Mouse (Mus musculus) erythroblast, embryonic 14.5 days (primary cell): ENCODE results near the gene Phlpp1. TPM values are rescaled to one million over a fixed set of nuclear protein-coding genes. Genes with fewer than 3 reads are reported as not detected.

ENCODE experiments used
- H3K27me3 ChIP-seq: 2 replicates; pipeline ENCODE4 v1.6.1; 2012; ENCODE audit warnings: inconsistent platforms; ENCODE audit not compliant: control insufficient read depth
- H3K36me3 ChIP-seq: 2 replicates; pipeline ENCODE4 v1.6.1; 2012; ENCODE audit warnings: mild to moderate bottlenecking, inconsistent platforms; ENCODE audit not compliant: control insufficient read depth
- H3K4me1 ChIP-seq: 2 replicates; pipeline ENCODE4 v1.6.1; 2012; ENCODE audit warnings: inconsistent platforms; ENCODE audit not compliant: control insufficient read depth
- H3K4me3 ChIP-seq: replicated peaks from 2 replicates; pipeline ENCODE3; 2012; ENCODE audit warnings: moderate library complexity, mild to moderate bottlenecking, inconsistent platforms
- H3K9me3 ChIP-seq: 2 replicates; pipeline ENCODE4 v1.6.1; 2012; ENCODE audit warnings: low read length, inconsistent platforms, mixed read lengths; ENCODE audit not compliant: control insufficient read depth
- GATA1 ChIP-seq: IDR thresholded peaks from 2 replicates; pipeline ENCODE4 v1.6.1; 2012; ENCODE audit warnings: low read length, inconsistent platforms, mixed read lengths
- TAL1 ChIP-seq: IDR thresholded peaks from 3 replicates; pipeline ENCODE4 v1.6.1; 2012; ENCODE audit warnings: low read length, inconsistent platforms, mixed read lengths
- polyA plus RNA-seq: library from polyadenylated mRNA; stranded (reverse); fragments of >175 nt; gene quantifications from 2 replicates; pipeline ENCODE4 v1.2.3, GENCODE M21; 2012

Gene Phlpp1
- polyA plus RNA-seq, 1 experiment, result 0.14 TPM

DNA sequence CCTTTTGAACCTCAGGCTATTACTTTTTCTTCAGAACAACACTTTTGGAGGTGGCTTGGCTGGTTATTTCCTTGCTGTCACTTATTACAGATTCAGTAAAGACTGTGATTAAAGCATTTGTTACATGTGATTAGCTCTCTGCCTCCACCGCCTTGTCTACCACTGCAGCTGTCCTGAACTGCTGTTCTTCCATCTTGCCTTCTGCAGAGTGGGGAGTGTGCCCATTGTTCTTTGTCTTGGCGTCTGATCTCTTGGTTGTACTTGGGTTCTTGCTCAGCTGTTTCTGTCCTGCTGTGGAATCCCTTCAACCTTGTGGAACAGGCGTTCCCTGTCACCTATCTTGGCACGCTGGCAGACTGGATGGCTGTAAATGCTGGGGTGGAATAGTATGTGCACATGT, 30.4 kb downstream of the Phlpp1 start:
- H3K27me3 ChIP-seq, result no peaks in the 10 kb centered on the region
- no peak for TF ChIP-seq GATA1
- TF ChIP-seq TAL1, result no peak
- H3K4me1 ChIP-seq, result no peaks in the 10 kb centered on the region
- no peak overlapping the region for H3K4me3 ChIP-seq
- no peaks in the 10 kb centered on the region for H3K9me3 ChIP-seq
- H3K36me3 ChIP-seq, result no peaks in the 10 kb centered on the region

DNA sequence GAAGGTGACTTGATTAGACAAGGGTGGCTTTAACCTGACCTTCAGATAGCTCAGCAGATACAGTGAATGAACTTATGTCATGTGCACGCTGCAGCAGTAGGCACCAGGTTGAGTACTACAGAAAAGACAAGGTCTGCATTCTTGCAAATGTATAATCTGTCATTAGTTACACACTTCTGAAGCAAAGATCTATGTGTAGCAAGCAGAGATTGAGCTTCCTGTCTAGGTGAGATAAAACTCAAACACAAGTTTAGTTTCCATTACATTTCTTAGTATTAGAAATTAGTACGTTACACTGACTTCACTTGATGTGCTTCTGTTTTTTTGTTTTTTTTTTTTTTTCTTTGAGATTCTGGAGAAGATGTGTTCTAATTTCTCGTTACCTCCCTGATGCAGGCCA, 32.4 kb downstream of the Phlpp1 start:
- Histone ChIP-seq H3K9me3 (no peaks in the 10 kb centered on the region), H3K4me1 (no peaks in the 10 kb centered on the region), H3K27me3 (no peaks in the 10 kb centered on the region), H3K36me3 (no peaks in the 10 kb centered on the region), H3K4me3 (no peak overlapping the region)
- no peak for TF ChIP-seq GATA1
- TF ChIP-seq TAL1, result no peak

DNA sequence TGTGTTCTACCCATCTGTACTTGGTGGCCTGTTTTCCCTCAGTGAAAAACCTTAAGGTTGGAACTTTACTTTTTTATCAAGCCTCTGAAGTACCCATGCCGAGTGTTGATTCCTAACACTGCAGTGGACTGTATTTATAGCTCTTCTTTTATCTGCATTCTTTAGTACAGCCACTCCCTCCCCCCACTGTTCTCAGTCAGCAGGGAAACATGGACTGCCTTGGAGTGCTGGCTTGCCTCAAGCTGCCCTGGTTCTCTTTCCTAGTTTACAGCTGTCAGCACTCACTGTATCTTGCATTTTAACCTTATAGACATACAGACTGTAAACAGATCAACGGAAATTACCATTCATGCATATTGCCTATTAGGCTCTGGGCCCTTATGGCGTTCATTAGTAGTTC, 32.8 kb downstream of the Phlpp1 start:
- Histone ChIP-seq H3K36me3 (no peaks in the 10 kb centered on the region), H3K4me1 (no peaks in the 10 kb centered on the region), H3K9me3 (no peaks in the 10 kb centered on the region), H3K27me3 (no peaks in the 10 kb centered on the region), H3K4me3 (no peak overlapping the region)
- TF ChIP-seq GATA1 (no peak), TAL1 (no peak)

DNA sequence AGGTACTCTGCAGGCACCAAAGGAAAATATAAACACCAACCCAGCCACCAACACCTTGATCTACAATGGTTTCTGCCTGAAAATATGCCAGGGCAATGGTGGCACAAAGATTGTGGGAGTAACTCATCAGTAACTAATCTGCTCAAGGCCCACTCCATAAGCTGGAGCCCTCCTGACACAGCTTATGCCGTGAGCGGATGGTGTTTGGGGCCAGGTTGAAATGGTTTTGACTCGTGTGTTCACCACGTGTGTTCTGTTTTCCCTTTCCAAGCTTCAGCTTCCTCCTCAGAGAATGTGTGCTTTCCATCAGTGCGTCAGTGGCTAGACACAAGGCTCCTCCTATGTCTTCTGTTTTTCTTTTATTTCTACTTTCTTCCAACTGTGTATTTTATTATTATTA, 37.0 kb downstream of the Phlpp1 start:
- H3K4me1 ChIP-seq, result no peaks in the 10 kb centered on the region
- no peak overlapping the region for H3K4me3 ChIP-seq
- no peaks in the 10 kb centered on the region for H3K36me3 ChIP-seq
- H3K27me3 ChIP-seq, result no peaks in the 10 kb centered on the region
- TF ChIP-seq GATA1, result no peak
- H3K9me3 ChIP-seq, result no peaks in the 10 kb centered on the region

DNA sequence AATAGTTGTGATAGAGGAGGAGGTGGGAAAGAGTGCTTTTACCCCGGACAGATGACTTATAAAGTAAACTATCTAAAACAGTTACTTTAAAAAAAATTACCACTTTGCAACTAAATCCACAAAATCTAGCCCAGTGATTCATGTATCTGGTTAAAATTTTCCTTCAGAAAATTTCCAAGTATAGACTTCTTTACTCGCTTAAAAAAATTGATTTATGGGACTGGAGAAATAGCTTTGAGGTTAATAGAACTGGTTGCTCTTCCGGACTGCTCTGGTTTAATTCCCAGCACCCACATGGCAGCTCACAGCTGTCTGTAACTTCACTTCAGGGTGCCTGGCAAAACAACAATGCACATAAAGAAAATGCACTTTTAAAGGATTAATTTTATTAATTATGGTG, 38.9 kb downstream of the Phlpp1 start:
- Histone ChIP-seq H3K27me3 (no peaks in the 10 kb centered on the region), H3K4me1 (no peaks in the 10 kb centered on the region), H3K4me3 (no peak overlapping the region), H3K36me3 (no peaks in the 10 kb centered on the region), H3K9me3 (no peaks in the 10 kb centered on the region)
- no peak for TF ChIP-seq GATA1
- no peak for TF ChIP-seq TAL1

DNA sequence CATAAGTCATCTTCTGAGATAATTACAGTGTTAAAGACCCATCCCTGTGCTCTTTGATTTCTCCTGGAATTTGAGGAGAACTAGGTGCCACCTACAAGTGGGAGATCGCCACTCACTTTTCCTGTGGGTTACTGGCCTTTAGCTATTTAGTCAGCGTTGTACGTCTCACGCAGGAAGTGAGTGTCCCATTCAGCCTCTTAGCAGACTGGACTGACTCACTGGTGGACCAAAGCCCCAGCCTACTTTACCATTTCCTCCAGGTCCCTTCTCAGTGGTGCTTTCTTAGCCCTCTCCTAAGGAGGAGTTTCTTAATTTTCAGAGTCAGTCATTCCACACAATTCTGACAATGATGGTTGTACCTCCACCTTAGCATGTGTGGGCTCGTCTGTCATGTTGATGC, 39.6 kb downstream of the Phlpp1 start:
- no peaks in the 10 kb centered on the region for H3K9me3 ChIP-seq
- H3K27me3 ChIP-seq, result no peaks in the 10 kb centered on the region
- H3K36me3 ChIP-seq, result no peaks in the 10 kb centered on the region
- TF ChIP-seq GATA1 (no peak), TAL1 (no peak)
- H3K4me1 ChIP-seq, result no peaks in the 10 kb centered on the region
- H3K4me3 ChIP-seq, result no peak overlapping the region

DNA sequence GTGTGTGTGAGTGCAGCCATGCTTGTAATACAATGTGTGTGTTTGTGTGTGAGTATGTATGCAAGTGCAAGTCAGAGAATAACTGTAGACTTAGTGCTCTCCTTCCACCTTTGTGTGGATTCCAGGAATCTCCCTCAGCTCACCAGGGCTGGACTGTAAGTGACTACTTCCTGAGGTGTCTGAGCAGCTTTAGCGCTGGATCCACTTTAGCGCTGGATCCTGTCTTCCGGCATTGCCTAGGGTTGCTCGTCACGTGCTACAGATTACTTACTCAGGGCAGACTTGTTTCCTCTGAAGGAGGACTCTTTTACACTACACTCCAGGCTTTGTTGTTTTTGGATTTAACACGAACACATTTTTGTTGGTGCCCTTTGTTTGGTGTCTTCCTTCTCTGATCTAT, 48.9 kb downstream of the Phlpp1 start:
- Histone ChIP-seq H3K9me3 (no peaks in the 10 kb centered on the region), H3K27me3 (no peaks in the 10 kb centered on the region), H3K4me3 (no peak overlapping the region), H3K36me3 (no peaks in the 10 kb centered on the region), H3K4me1 (no peaks in the 10 kb centered on the region)
- no peak for TF ChIP-seq TAL1
- no peak for TF ChIP-seq GATA1

DNA sequence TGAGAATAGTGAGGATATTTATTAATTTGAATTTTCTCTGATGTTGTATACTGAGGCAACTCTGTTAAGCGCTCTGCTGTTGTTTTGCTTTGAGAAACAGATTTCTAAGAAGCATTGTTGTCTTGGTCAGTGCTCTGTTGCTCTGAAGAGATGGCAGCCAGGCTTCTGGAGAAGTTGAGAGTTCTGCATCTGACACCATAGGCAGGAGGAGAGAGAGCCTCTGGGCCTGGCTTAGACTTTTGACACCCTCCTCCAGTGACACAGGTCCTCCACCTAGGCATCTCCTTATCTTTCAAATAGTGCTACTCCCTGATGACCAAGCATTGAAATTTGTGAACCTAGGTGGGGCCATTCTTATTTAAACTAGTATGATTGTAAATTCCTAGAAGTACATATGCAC, 49.8 kb downstream of the Phlpp1 start:
- no peak overlapping the region for H3K4me3 ChIP-seq
- H3K27me3 ChIP-seq, result no peaks in the 10 kb centered on the region
- TF ChIP-seq GATA1 (no peak), TAL1 (no peak)
- H3K9me3 ChIP-seq, result no peaks in the 10 kb centered on the region
- no peaks in the 10 kb centered on the region for H3K4me1 ChIP-seq
- no peaks in the 10 kb centered on the region for H3K36me3 ChIP-seq

DNA sequence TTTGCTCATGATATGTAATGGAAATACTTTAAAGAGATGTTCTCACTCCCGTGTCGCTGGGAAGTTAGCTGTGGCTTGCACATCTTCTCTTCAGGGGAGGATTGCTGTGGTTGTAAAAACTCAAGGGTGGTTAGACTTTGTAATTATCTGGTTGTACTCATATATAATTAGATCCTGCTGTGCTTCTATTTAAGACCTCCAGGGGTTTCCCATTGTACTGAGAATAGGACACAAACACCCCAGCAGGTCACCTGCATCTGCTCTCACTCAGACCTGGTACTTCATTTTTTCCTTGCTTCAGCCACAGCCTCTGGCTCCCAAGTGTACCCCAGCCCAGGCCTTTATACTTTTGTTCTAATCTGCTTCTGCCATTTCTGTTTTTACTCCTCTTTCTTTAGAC, 50.4 kb downstream of the Phlpp1 start:
- H3K36me3 ChIP-seq, result no peaks in the 10 kb centered on the region
- H3K27me3 ChIP-seq, result no peaks in the 10 kb centered on the region
- H3K9me3 ChIP-seq, result no peaks in the 10 kb centered on the region
- TF ChIP-seq TAL1 (no peak), GATA1 (no peak)
- H3K4me3 ChIP-seq, result no peak overlapping the region
- no peaks in the 10 kb centered on the region for H3K4me1 ChIP-seq

DNA sequence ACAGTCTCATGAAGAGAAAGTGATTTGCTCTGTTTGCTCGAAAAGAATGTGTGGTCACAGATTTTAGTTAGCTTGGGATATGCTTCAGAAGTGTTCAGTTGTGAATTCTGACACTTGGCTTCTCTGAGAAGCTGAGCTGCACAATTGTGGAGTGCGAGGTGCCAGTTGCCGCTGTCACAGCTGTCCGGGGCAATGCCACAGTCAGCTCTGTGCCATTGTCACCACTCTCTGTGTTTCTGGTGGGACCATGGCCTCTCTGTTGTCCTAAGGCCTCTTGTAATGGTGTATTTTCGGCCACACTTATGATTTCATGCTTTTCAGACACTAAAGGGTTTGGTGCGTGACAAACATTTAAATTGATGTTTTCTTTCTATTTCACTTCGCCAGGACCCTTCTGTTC, 55.1 kb downstream of the Phlpp1 start:
- Histone ChIP-seq H3K9me3 (no peaks in the 10 kb centered on the region), H3K4me3 (no peak overlapping the region), H3K4me1 (no peaks in the 10 kb centered on the region), H3K27me3 (no peaks in the 10 kb centered on the region), H3K36me3 (no peaks in the 10 kb centered on the region)
- TF ChIP-seq GATA1 (no peak), TAL1 (no peak)

DNA sequence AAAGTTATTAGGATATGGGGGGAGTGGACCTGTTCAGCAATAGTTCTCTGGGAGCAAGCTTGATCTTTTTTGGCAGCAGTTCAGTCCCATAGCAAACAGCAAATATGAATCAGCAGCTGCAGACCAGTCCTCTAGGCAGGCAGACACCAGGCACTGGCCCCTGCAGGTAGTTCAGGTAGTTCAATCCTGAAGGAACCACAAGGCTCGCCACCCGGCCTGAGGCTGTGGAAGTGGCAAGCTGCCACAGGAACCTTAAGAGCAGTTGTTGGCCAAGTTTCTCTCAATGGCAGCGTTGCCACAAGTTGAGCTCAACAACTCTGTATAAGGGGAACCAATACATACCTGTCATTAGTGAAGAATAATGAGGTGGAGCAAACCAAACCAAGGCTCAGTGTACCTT, 58.8 kb downstream of the Phlpp1 start:
- no peaks in the 10 kb centered on the region for H3K27me3 ChIP-seq
- no peak overlapping the region for H3K4me3 ChIP-seq
- no peak for TF ChIP-seq TAL1
- no peak for TF ChIP-seq GATA1
- no peaks in the 10 kb centered on the region for H3K9me3 ChIP-seq
- H3K36me3 ChIP-seq, result no peaks in the 10 kb centered on the region
- no peaks in the 10 kb centered on the region for H3K4me1 ChIP-seq
